ENCODE assay signal across 26 mouse cellular contexts in the genomic region with DNA sequence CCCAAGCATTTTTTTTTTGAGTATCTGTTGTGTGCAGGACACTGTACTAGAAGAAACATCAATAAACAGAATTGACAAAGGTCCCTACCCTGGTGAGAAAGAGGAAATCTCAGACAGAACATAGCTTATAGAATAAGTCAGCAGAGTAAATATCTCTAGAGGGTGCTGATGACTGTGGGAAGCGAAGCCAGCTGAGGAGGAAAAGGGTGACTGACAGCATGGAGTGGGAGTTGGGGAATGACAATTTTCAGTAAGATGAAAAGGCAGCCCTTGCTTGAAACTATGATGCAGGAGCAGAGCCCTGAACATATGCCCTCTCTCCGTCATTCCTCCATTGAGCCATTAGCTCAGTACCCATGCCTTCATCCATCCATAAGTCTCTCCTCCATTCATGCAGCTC.
DNase-seq lines count a peak whose midpoint lies in the region; ATAC-seq lines count a peak whose summit lies in the region.
"Had no signal": no experiment of that assay in that cellular context is flagged by ENCODE, and none has a peak within 500 bp of the region (broad histone marks: within the 10 kb centered on the region; RNA-seq: fewer than 3 reads in every experiment).

No protein-coding gene starts in this region.

- peak; percentile 41 to 44 for DNase-seq in layer of hippocampus, adult 18-20 months (ENCODE audit: low spot score in 2 of 2)
- no peak for DNase-seq in layer of hippocampus, postnatal 10 days (ENCODE audit: low spot score in 2 of 2)
- peak; percentile 19 for DNase-seq in right cerebral cortex, adult 18-20 months
- DNase-seq in right cerebral cortex, postnatal 14 days = no peak
- DNase-seq in adrenal gland, adult 18-20 months (ENCODE audit: low spot score in 2 of 2) = no peak
- DNase-seq: adrenal gland, postnatal 10 days; adrenal gland, postnatal 36 days; cerebellum, adult 11 months; cerebellum, adult 2 months; cerebellum, adult 9-11 months; cerebellum, postnatal 25 days; gastrocnemius, adult 2 months; gastrocnemius, postnatal 14 days; heart, adult 18-20 months; heart, postnatal 14 days; heart, postnatal 4 days had no signal

- no peaks in the 10 kb centered on the region for H3K9me3 ChIP-seq in forebrain, embryonic 13.5 days (replicated peaks)
- H3K9me3 ChIP-seq in forebrain, embryonic 12.5 days = no peaks in the 10 kb centered on the region
- H3K9me3 ChIP-seq: forebrain, embryonic 10.5 days; forebrain, embryonic 15.5 days; heart, embryonic 10.5 days; heart, embryonic 13.5 days had no signal

- H3K36me3 ChIP-seq in forebrain, embryonic 13.5 days (ENCODE audit: poor library complexity, severe bottlenecking) = no peaks in the 10 kb centered on the region
- H3K36me3 ChIP-seq in forebrain, embryonic 12.5 days (replicated peaks) = no peaks in the 10 kb centered on the region
- H3K36me3 ChIP-seq: forebrain, embryonic 10.5 days; forebrain, embryonic 15.5 days; heart, embryonic 10.5 days; heart, embryonic 13.5 days had no signal

- no peak overlapping the region for H3K9ac ChIP-seq in forebrain, embryonic 13.5 days
- no peak overlapping the region for H3K9ac ChIP-seq in forebrain, embryonic 12.5 days
- H3K9ac ChIP-seq: forebrain, embryonic 15.5 days; heart, embryonic 13.5 days; hindbrain, embryonic 14.5 days had no signal

- H3K4me3 ChIP-seq in forebrain, embryonic 13.5 days = no peak overlapping the region
- no peak overlapping the region for H3K4me3 ChIP-seq in forebrain, embryonic 12.5 days (replicated peaks)
- H3K4me3 ChIP-seq: forebrain, embryonic 10.5 days; forebrain, embryonic 15.5 days; gastrocnemius, adult 2 months; heart, embryonic 10.5 days; heart, embryonic 13.5 days had no signal

- peaks cover 8% of the 10 kb centered on the region for H3K4me1 ChIP-seq in forebrain, embryonic 13.5 days
- H3K4me1 ChIP-seq in forebrain, embryonic 12.5 days = peaks cover 23% of the 10 kb centered on the region
- H3K4me1 ChIP-seq: forebrain, embryonic 15.5 days; heart, embryonic 10.5 days; heart, embryonic 13.5 days had no signal

- H3K4me2 ChIP-seq in forebrain, embryonic 13.5 days = no peak overlapping the region
- H3K4me2 ChIP-seq in forebrain, embryonic 12.5 days = no peak overlapping the region
- H3K4me2 ChIP-seq: forebrain, embryonic 15.5 days; heart, embryonic 13.5 days; hindbrain, embryonic 14.5 days had no signal

- no peaks in the 10 kb centered on the region for H3K27me3 ChIP-seq in forebrain, embryonic 13.5 days
- no peaks in the 10 kb centered on the region for H3K27me3 ChIP-seq in forebrain, embryonic 12.5 days
- H3K27me3 ChIP-seq: forebrain, embryonic 15.5 days; heart, embryonic 13.5 days had no signal

- ATAC-seq in forebrain, embryonic 13.5 days = 0 out of 2 replicates have a peak, but pooled peaks have one; percentile 11
- ATAC-seq in forebrain, embryonic 12.5 days (ENCODE audit: low FRiP score) = no peak
- ATAC-seq: activated CD4-positive, CD25-positive, alpha-beta regulatory T cell, adult 4 months; hindbrain, postnatal 0 days; inflammation-experienced regulatory T-cells, adult 6 months had no signal

- no peak overlapping the region for H3K27ac ChIP-seq in forebrain, embryonic 13.5 days
- H3K27ac ChIP-seq in forebrain, embryonic 12.5 days = no peak overlapping the region
- H3K27ac ChIP-seq: forebrain, embryonic 10.5 days; forebrain, embryonic 15.5 days; gastrocnemius, adult 2 months; heart, embryonic 10.5 days; heart, embryonic 13.5 days; hindbrain, embryonic 14.5 days; hindbrain, postnatal 0 days had no signal

- WGBS in forebrain, embryonic 13.5 days = 65% methylated on average over 2 of the region's 2 CpGs
- WGBS in forebrain, embryonic 12.5 days = 58% methylated on average over 2 of the region's 2 CpGs

Comparison
In these comparisons a context has a peak if more than half of its experiments do, and no peak if none do; other contexts are left out.
1. DNase-seq: peak in layer of hippocampus, adult 18-20 months (2 of 2) and right cerebral cortex, adult 18-20 months (single experiment); none in layer of hippocampus, postnatal 10 days (0 of 2), right cerebral cortex, postnatal 14 days (single experiment) and adrenal gland, adult 18-20 months (0 of 2).